Comparison of ENCODE assay signal across 8 mouse cellular contexts in genomic region chr11:117357916-117358639, GRCm38 (mm10).
A peak's percentile ranks its signal among the peaks of the same experiment; 100 is the strongest.
DNase-seq lines count a peak whose midpoint lies in the region; ATAC-seq lines count a peak whose summit lies in the region.

No protein-coding gene starts in this region.

- ATAC-seq in erythroid progenitor cell, adult 5-6 weeks (replicated peaks; ENCODE audit: low FRiP score, poor library complexity, severe bottlenecking) = peak; percentile 62
- peak; percentile 54; the same call in 1 of the 2 replicates for ATAC-seq in heart, embryonic 14.5 days (ENCODE audit: insufficient number of reproducible peaks, insufficient read depth, low FRiP score, low read depth)
- peak; percentile 65 for ATAC-seq in liver, embryonic 11.5 days (replicated peaks; ENCODE audit: low FRiP score)
- ATAC-seq in stomach, embryonic 15.5 days (ENCODE audit: insufficient read depth, low FRiP score, low read depth) = peak; percentile 63; the same call in 1 of the 2 replicates

- 42% methylated on average over 8 of the region's 8 CpGs for WGBS in heart, embryonic 14.5 days
- 43% methylated on average over 8 of the region's 8 CpGs for WGBS in liver, embryonic 11.5 days
- WGBS in stomach, embryonic 15.5 days = 35% methylated on average over 8 of the region's 8 CpGs

- no peak overlapping the region for H3K4me2 ChIP-seq in heart, embryonic 14.5 days (ENCODE audit: low read length)
- no peak overlapping the region for H3K4me2 ChIP-seq in liver, embryonic 11.5 days
- H3K4me2 ChIP-seq in stomach, embryonic 15.5 days = no peak overlapping the region

- no peak overlapping the region for H3K27ac ChIP-seq in heart, embryonic 14.5 days (replicated peaks in 1 of 2; ENCODE audit: control insufficient read depth in 1 of 2, insufficient read depth in 1 of 2, low read depth in 2 of 2, low read length in 2 of 2)
- H3K27ac ChIP-seq in liver, embryonic 11.5 days (ENCODE audit: low read depth, low read length) = no peak overlapping the region
- H3K27ac ChIP-seq in stomach, embryonic 15.5 days = no peak overlapping the region

- H3K36me3 ChIP-seq in heart, embryonic 14.5 days (ENCODE audit: control insufficient read depth, insufficient read depth, low read length) = peaks cover 85% of the 10 kb centered on the region
- H3K36me3 ChIP-seq in liver, embryonic 11.5 days (ENCODE audit: control insufficient read depth, insufficient read depth, low read length) = peaks cover 51% of the 10 kb centered on the region
- peaks cover 79% of the 10 kb centered on the region for H3K36me3 ChIP-seq in stomach, embryonic 15.5 days

- no peaks in the 10 kb centered on the region for H3K4me1 ChIP-seq in heart, embryonic 14.5 days (ENCODE audit: control insufficient read depth in 2 of 2, insufficient read depth in 2 of 2, low read length in 2 of 2)
- H3K4me1 ChIP-seq in liver, embryonic 11.5 days (replicated peaks; ENCODE audit: control insufficient read depth, insufficient read depth, low read length) = no peaks in the 10 kb centered on the region
- H3K4me1 ChIP-seq in stomach, embryonic 15.5 days = peaks cover 8% of the 10 kb centered on the region; the same call in 1 of the 2 replicates

- no peak overlapping the region for H3K4me3 ChIP-seq in heart, embryonic 14.5 days (ENCODE audit: control insufficient read depth in 1 of 2, insufficient read depth in 1 of 2, low read depth in 1 of 2, low read length in 2 of 2)
- H3K4me3 ChIP-seq in liver, embryonic 11.5 days (ENCODE audit: low read depth, low read length) = no peak overlapping the region
- no peak overlapping the region for H3K4me3 ChIP-seq in stomach, embryonic 15.5 days (replicated peaks)

- no peak overlapping the region for H3K9ac ChIP-seq in heart, embryonic 14.5 days (ENCODE audit: low read length)
- no peak overlapping the region for H3K9ac ChIP-seq in liver, embryonic 11.5 days (ENCODE audit: low read depth, low read length)
- no peak overlapping the region for H3K9ac ChIP-seq in stomach, embryonic 15.5 days

- H3K9me3 ChIP-seq in heart, embryonic 14.5 days (ENCODE audit: control insufficient read depth, low read length) = no peaks in the 10 kb centered on the region
- no peaks in the 10 kb centered on the region for H3K9me3 ChIP-seq in liver, embryonic 11.5 days (ENCODE audit: control insufficient read depth, low read length)
- no peaks in the 10 kb centered on the region for H3K9me3 ChIP-seq in stomach, embryonic 15.5 days

- no peaks in the 10 kb centered on the region for H3K27me3 ChIP-seq in heart, embryonic 14.5 days (ENCODE audit: control insufficient read depth, insufficient read depth, low read length)
- H3K27me3 ChIP-seq in liver, embryonic 11.5 days (replicated peaks; ENCODE audit: control insufficient read depth, insufficient read depth, low read length) = no peaks in the 10 kb centered on the region
- H3K27me3 ChIP-seq in stomach, embryonic 15.5 days (replicated peaks) = no peaks in the 10 kb centered on the region

- peak; percentile 92 for DNase-seq in CD4-positive helper T cell, adult 2 months (ENCODE audit: low read depth, low spot score)
- peak; percentile 96 for DNase-seq in brain, adult 2 months (ENCODE audit: low read depth, low spot score)
- DNase-seq in kidney, postnatal 10 days = peak; percentile 98
- peak; percentile 85 for DNase-seq in liver, embryonic 11.5 days (ENCODE audit: low spot score)
- peak; percentile 98 for DNase-seq in neural tube, embryonic 10.5 days (ENCODE audit: extremely low spot score, low spot score)
